Mouse (Mus musculus): Measurements from ENCODE around the gene Gm36245. TPM values are rescaled to one million over a fixed set of nuclear protein-coding genes. Genes with fewer than 3 reads are reported as not detected.
"Not testable (repeated sequence)": the region's sequence is repeated elsewhere in the genome, so short reads cannot be mapped to it uniquely, and the experiment has no call there.

The Gm36245 gene
- polyA plus RNA-seq, 1 experiment from 2014 or later: not detected

DNA sequence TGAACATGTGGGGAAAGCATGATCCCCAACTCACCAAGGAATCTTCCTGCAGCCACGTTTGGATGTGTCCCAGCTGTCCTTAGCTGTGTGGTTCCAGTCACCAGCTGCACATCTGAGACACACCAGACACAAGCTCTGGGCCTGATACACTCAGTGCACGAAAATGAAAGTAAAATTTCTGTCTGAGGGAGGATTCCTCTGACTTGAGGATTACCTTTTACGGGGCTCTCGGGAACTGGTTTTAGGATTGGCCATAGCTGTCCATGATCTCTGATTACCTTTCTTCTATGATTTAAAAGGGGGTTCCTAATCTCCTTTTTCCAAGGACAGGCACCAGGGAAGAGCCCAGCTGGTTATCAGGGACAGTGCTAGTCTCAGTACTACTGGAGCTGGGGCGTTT, 3.1 kb upstream of the Gm36245 start, which contains the start of gene Apol10b:
Gene Apol10b (minus strand): TSS at position 165 of the 400 bp plus-strand sequence.
- Histone ChIP-seq H3K9me3 (ENCODE audit: low read length) (no peaks in the 10 kb centered on the region), H3K36me3 (ENCODE audit: insufficient read depth, low read length) (no peaks in the 10 kb centered on the region), H3K4me3 (ENCODE audit: low read length) (no peak within 1 kb of the TSS), H3K27ac (ENCODE audit: low read length) (no peak within 1 kb of the TSS), H3K9ac (replicated peaks; ENCODE audit: low read length) (no peak within 1 kb of the TSS), H3K4me2 (replicated peaks; ENCODE audit: low read depth, low read length) (no peak within 1 kb of the TSS), H3K27me3 (ENCODE audit: insufficient read depth, low read length) (no peaks in the 10 kb centered on the region), H3K4me1 (ENCODE audit: insufficient read depth, low read length) (no peaks in the 10 kb centered on the region)
- WGBS: 57% methylated on average over 5 of the region's 5 CpGs
- ATAC-seq (ENCODE audit: low FRiP score, low TSS enrichment): no peak

DNA sequence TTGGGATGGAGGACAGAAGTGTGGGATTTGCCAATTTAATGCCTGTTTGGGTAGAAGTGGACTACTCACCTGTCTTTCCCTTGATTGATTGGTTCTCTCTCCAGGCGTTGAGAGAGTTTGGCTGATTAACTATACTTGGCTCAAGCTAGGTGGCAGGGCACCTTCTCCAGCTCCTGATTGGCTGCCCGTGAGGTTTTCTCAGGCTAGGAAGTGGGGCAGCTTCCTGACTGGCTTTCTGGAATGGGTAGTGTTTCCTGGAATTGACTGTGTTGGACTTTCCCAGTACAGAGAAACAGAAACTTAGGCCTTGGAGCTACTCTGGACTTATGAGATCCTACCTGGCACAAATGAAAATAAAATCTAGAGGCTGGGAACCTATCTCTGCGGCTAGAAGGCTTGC, 629 bp upstream of the Gm36245 start:
- H3K27ac ChIP-seq (ENCODE audit: low read length): no peak overlapping the region
- no peaks in the 10 kb centered on the region for H3K4me1 ChIP-seq (ENCODE audit: insufficient read depth, low read length)
- no peaks in the 10 kb centered on the region for H3K9me3 ChIP-seq (ENCODE audit: low read length)
- WGBS: 60% methylated on average over 3 of the region's 3 CpGs
- no peaks in the 10 kb centered on the region for H3K36me3 ChIP-seq (ENCODE audit: insufficient read depth, low read length)
- H3K4me2 ChIP-seq (replicated peaks; ENCODE audit: low read depth, low read length): no peak overlapping the region
- no peaks in the 10 kb centered on the region for H3K27me3 ChIP-seq (ENCODE audit: insufficient read depth, low read length)
- H3K4me3 ChIP-seq (ENCODE audit: low read length): no peak overlapping the region
- ATAC-seq (ENCODE audit: low FRiP score, low TSS enrichment): no peak
- H3K9ac ChIP-seq (replicated peaks; ENCODE audit: low read length): no peak overlapping the region

DNA sequence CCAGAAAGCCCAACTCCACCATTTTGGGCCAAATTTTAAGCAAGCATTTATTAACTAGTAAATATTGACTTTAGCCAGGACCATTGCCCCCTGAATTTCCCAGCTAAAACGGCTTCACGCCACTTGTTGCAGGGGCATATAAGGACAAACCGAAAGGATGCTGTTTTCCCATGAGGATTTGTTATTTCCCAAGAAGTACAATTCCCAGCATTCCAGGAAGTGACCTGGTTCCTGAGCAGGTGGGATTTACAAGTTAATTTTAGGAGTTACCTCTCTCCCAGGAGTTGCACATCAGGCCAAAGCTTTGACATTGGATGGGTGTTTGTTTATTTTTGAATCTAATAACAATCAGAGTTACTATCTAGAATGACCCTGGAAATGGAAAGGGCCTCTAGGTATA, 7.0 kb downstream of the Gm36245 start:
- Histone ChIP-seq H3K4me2 (replicated peaks; ENCODE audit: low read depth, low read length) (no peak overlapping the region), H3K27me3 (ENCODE audit: insufficient read depth, low read length) (no peaks in the 10 kb centered on the region), H3K9ac (replicated peaks; ENCODE audit: low read length) (no peak overlapping the region), H3K36me3 (ENCODE audit: insufficient read depth, low read length) (no peaks in the 10 kb centered on the region), H3K4me1 (ENCODE audit: insufficient read depth, low read length) (no peaks in the 10 kb centered on the region), H3K9me3 (ENCODE audit: low read length) (no peaks in the 10 kb centered on the region), H3K27ac (ENCODE audit: low read length) (no peak overlapping the region), H3K4me3 (ENCODE audit: low read length) (no peak overlapping the region)
- no peak for ATAC-seq (ENCODE audit: low FRiP score, low TSS enrichment)
- 96% methylated on average over 3 of the region's 3 CpGs for WGBS

DNA sequence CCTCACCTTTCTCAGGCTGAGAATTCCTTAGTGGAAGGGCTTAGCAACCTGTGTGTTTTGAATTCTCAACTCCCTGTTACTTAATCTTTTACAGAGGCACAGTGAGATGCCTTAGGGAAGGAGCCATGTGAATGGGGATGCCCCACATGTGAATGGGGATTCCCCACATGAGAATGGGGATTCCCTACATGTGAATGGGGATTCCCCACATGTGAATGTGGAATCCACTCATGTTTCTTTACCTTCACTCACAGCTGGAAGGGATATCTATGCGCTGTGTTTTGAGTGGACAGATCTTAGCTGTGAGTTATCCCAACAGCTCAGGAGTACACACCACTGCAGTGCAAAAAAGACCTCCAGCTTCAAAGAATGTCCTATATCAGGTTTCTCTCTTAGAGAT, 25.7 kb downstream of the Gm36245 start:
- no peak overlapping the region for H3K9ac ChIP-seq (replicated peaks; ENCODE audit: low read length)
- no peaks in the 10 kb centered on the region for H3K4me1 ChIP-seq (ENCODE audit: insufficient read depth, low read length)
- no peaks in the 10 kb centered on the region for H3K27me3 ChIP-seq (ENCODE audit: insufficient read depth, low read length)
- 86% methylated on average over 1 of the region's 1 CpGs for WGBS
- ATAC-seq (ENCODE audit: low FRiP score, low TSS enrichment): no peak
- H3K4me2 ChIP-seq (replicated peaks; ENCODE audit: low read depth, low read length): no peak overlapping the region
- no peak overlapping the region for H3K4me3 ChIP-seq (ENCODE audit: low read length)
- no peak overlapping the region for H3K27ac ChIP-seq (ENCODE audit: low read length)
- H3K9me3 ChIP-seq (ENCODE audit: low read length): no peaks in the 10 kb centered on the region
- H3K36me3 ChIP-seq (ENCODE audit: insufficient read depth, low read length): no peaks in the 10 kb centered on the region

DNA sequence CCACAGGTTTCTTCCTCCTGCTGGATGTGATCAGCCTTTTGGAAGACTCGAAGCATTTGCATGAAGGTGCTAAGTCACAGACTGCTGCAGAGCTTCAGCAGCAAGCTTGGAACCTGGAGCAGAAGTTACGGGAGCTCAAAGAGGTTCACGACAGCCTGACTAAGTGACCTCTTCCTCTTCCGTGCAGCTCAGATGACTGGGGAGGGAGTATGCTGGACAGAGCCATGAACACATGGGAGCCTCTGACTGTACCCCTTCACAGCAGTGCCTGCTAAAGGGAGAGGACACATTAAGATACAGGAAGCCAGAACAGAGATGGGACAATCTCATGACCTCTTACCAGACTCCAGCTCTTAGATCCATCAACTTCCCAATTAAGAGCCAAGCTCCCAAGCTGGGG, 27.4 kb downstream of the Gm36245 start:
- H3K27me3 ChIP-seq (ENCODE audit: insufficient read depth, low read length); H3K4me3 ChIP-seq (ENCODE audit: low read length); H3K9me3 ChIP-seq (ENCODE audit: low read length); H3K4me2 ChIP-seq (replicated peaks; ENCODE audit: low read depth, low read length); H3K4me1 ChIP-seq (ENCODE audit: insufficient read depth, low read length); ATAC-seq (ENCODE audit: low FRiP score, low TSS enrichment); H3K36me3 ChIP-seq (ENCODE audit: insufficient read depth, low read length); H3K9ac ChIP-seq (replicated peaks; ENCODE audit: low read length); H3K27ac ChIP-seq (ENCODE audit: low read length): not testable (repeated sequence)
- 63% methylated on average over 4 of the region's 4 CpGs for WGBS

- not testable (repeated sequence) for ATAC-seq (ENCODE audit: low FRiP score, low TSS enrichment); H3K36me3 ChIP-seq (ENCODE audit: insufficient read depth, low read length); H3K27ac ChIP-seq (ENCODE audit: low read length); H3K4me2 ChIP-seq (replicated peaks; ENCODE audit: low read depth, low read length); H3K27me3 ChIP-seq (ENCODE audit: insufficient read depth, low read length); H3K4me1 ChIP-seq (ENCODE audit: insufficient read depth, low read length); H3K9me3 ChIP-seq (ENCODE audit: low read length); H3K4me3 ChIP-seq (ENCODE audit: low read length); H3K9ac ChIP-seq (replicated peaks; ENCODE audit: low read length)
- 50% methylated on average over 9 of the region's 9 CpGs for WGBS
These were observed 29.6 kb downstream of the Gm36245 start for GRCm38 (mm10) chr15:77628647-77629046.

- ATAC-seq (ENCODE audit: low FRiP score, low TSS enrichment); H3K36me3 ChIP-seq (ENCODE audit: insufficient read depth, low read length); H3K4me3 ChIP-seq (ENCODE audit: low read length); H3K4me1 ChIP-seq (ENCODE audit: insufficient read depth, low read length); H3K9me3 ChIP-seq (ENCODE audit: low read length); H3K27ac ChIP-seq (ENCODE audit: low read length); H3K4me2 ChIP-seq (replicated peaks; ENCODE audit: low read depth, low read length); H3K27me3 ChIP-seq (ENCODE audit: insufficient read depth, low read length); H3K9ac ChIP-seq (replicated peaks; ENCODE audit: low read length): not testable (repeated sequence)
- WGBS: 63% methylated on average over 3 of the region's 3 CpGs
These were observed 30.8 kb downstream of the Gm36245 start for GRCm38 (mm10) chr15:77629822-77630221.

DNA sequence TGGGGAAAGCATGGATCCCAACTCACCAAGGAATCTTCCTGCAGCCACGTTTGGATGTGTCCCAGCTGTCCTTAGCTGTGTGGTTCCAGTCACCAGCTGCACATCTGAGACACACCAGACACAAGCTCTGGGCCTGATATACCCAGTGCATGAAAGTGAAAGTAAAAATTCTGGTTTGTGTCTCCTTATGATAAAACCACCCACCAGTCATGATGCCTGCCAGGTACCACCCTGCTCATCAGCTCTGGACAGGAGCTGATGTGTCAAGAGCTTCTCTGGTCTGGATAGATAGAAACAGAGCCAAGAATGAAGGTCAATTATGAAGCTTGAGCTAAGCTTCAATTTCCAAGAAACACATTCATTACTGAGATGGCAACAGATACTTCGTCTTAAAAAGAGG, 44.1 kb downstream of the Gm36245 start, which contains the start of gene Apol11b:
Gene Apol11b (minus strand): TSS at position 111 of the 400 bp plus-strand sequence.
- H3K4me1 ChIP-seq (ENCODE audit: insufficient read depth, low read length); ATAC-seq (ENCODE audit: low FRiP score, low TSS enrichment); H3K36me3 ChIP-seq (ENCODE audit: insufficient read depth, low read length); H3K9ac ChIP-seq (replicated peaks; ENCODE audit: low read length); H3K27me3 ChIP-seq (ENCODE audit: insufficient read depth, low read length); H3K9me3 ChIP-seq (ENCODE audit: low read length); H3K27ac ChIP-seq (ENCODE audit: low read length); H3K4me2 ChIP-seq (replicated peaks; ENCODE audit: low read depth, low read length); H3K4me3 ChIP-seq (ENCODE audit: low read length): not testable (repeated sequence)
- 70% methylated on average over 2 of the region's 2 CpGs for WGBS

- H3K4me2 ChIP-seq (replicated peaks; ENCODE audit: low read depth, low read length); H3K4me3 ChIP-seq (ENCODE audit: low read length); H3K27ac ChIP-seq (ENCODE audit: low read length); H3K9me3 ChIP-seq (ENCODE audit: low read length); H3K4me1 ChIP-seq (ENCODE audit: insufficient read depth, low read length); H3K9ac ChIP-seq (replicated peaks; ENCODE audit: low read length); H3K27me3 ChIP-seq (ENCODE audit: insufficient read depth, low read length); H3K36me3 ChIP-seq (ENCODE audit: insufficient read depth, low read length); ATAC-seq (ENCODE audit: low FRiP score, low TSS enrichment): not testable (repeated sequence)
These were observed 52.1 kb downstream of the Gm36245 start for GRCm38 (mm10) chr15:77651143-77651542.
